Mouse (Mus musculus): ENCODE measurements at regions not wholly inside any gene's neighbourhood (a gene's known extent, or its start where the extent isn't known, plus 50 kb on each side); places are given as distances from the start of the nearest gene placed in this dataset.

DNA sequence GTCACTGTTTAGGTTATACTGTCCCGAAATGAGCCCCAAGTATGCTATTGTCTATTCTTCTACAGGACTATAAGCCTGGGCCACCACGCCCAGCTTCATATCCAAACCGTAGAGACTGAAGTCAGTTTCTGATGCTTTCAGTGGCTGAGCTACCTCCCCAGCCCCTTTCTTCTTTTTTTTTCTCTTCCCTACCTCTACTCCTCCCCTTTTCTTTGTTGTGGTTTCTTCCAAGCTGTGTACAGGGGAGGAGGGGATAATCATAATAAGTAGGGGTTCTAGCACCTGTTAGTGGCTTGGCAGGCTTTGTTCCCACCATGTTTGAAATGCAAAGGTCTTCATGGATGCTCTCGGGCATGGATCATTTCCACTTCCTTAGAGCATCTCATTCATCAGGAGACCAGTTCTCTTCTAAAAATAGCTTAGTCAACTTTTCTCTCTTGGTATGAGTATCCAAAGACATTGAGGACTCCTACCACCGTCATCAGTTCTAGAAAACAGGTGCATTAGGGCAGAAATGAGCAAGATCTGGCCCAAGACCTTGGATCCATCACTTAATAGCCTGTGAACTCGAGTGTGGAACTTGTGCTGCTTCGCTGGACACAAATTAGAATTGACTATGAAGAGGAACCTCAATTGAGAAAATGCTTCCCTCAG lies 1383.5 kb downstream of the Gsdmc2 start:
- WGBS = 86% methylated on average over 7 of the region's 7 CpGs
- Histone ChIP-seq H3K27ac (no peak overlapping the region), H3K4me2 (no peak overlapping the region), H3K4me3 (replicated peaks) (no peak overlapping the region), H3K4me1 (no peaks in the 10 kb centered on the region), H3K9ac (no peak overlapping the region), H3K27me3 (replicated peaks) (no peaks in the 10 kb centered on the region), H3K9me3 (no peaks in the 10 kb centered on the region), H3K36me3 (no peaks in the 10 kb centered on the region)
- no peak for ATAC-seq (ENCODE audit: insufficient read depth, low FRiP score, low read depth)

DNA sequence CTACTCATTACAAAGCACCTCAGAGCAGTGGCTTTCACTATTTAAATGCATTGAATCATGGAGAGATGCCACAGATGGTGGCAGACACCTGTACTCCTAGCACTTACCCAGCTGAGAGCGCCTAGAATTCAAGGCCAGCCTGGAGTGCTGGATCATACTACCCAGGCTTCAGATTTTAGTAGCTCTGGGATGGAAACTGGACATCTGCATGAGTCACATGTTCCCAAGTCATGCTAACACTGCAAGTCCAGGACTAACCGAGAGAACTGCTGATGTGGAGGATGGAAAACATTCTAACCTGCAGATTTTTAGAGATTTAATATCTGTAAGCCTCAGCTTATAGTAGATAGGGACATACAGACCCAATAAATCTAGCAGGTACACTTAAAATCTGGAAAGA lies 1384.3 kb downstream of the Gsdmc2 start:
- H3K4me1 ChIP-seq = no peaks in the 10 kb centered on the region
- H3K9me3 ChIP-seq = no peaks in the 10 kb centered on the region
- H3K36me3 ChIP-seq = no peaks in the 10 kb centered on the region
- WGBS = 79% methylated on average over 2 of the region's 2 CpGs
- no peak overlapping the region for H3K4me3 ChIP-seq (replicated peaks)
- H3K9ac ChIP-seq = no peak overlapping the region
- no peak overlapping the region for H3K4me2 ChIP-seq
- no peaks in the 10 kb centered on the region for H3K27me3 ChIP-seq (replicated peaks)
- H3K27ac ChIP-seq = no peak overlapping the region
- no peak for ATAC-seq (ENCODE audit: insufficient read depth, low FRiP score, low read depth)

DNA sequence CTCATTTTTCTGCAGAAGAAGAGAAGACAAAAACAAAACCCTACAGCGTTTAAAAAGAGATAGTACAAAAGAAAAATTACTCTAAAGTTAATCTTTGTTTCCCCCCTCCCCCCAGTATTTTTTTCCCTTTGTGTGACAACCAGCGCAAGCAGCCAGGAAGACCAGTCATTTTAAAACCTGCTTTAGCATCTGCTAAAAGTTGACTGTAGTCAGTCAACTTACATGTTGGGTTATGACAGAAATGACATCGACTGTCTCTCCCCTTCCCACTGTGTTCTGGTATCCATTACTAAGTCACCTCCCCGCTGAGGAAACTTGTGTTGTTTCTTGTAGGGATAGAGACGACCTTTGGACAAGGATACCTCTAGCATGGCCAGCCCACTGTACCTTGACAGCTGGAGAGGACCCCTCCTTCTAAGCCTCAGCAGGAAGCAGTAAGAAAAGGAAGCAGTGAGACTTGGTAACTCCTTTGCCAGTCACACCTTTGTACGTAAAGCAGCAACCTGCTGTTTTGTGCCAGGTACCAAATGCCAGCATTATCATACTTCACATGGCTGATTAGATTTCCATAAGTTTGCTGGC lies 1384.9 kb downstream of the Gsdmc2 start:
- no peaks in the 10 kb centered on the region for H3K9me3 ChIP-seq
- no peak overlapping the region for H3K4me2 ChIP-seq
- no peak for ATAC-seq (ENCODE audit: insufficient read depth, low FRiP score, low read depth)
- H3K4me3 ChIP-seq (replicated peaks) = no peak overlapping the region
- H3K27ac ChIP-seq = no peak overlapping the region
- 67% methylated on average over 6 of the region's 6 CpGs for WGBS
- H3K4me1 ChIP-seq = no peaks in the 10 kb centered on the region
- H3K9ac ChIP-seq = no peak overlapping the region
- H3K27me3 ChIP-seq (replicated peaks) = no peaks in the 10 kb centered on the region
- H3K36me3 ChIP-seq = no peaks in the 10 kb centered on the region

DNA sequence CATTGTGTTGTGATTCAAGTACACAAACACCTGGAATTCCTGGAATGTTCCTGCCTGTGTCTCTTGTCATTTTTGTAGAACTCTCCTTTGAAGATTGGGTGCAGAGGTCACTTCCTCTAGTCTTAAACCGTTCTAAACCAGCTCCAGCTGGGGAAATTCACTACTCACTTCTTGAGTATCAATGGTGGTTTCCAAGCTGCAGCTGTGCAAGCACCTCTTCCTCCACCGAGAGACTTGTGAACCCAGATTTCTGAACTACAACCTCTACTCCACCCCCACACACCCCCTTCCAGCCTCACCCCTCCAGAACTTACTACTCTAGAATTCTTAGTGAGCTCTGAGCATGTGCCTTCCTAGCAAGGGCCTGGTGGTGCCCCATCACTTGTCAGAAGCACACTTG lies 1387.0 kb downstream of the Gsdmc2 start:
- no peaks in the 10 kb centered on the region for H3K36me3 ChIP-seq
- WGBS = 31% methylated on average over 2 of the region's 2 CpGs
- ATAC-seq (ENCODE audit: insufficient read depth, low FRiP score, low read depth) = no peak

DNA sequence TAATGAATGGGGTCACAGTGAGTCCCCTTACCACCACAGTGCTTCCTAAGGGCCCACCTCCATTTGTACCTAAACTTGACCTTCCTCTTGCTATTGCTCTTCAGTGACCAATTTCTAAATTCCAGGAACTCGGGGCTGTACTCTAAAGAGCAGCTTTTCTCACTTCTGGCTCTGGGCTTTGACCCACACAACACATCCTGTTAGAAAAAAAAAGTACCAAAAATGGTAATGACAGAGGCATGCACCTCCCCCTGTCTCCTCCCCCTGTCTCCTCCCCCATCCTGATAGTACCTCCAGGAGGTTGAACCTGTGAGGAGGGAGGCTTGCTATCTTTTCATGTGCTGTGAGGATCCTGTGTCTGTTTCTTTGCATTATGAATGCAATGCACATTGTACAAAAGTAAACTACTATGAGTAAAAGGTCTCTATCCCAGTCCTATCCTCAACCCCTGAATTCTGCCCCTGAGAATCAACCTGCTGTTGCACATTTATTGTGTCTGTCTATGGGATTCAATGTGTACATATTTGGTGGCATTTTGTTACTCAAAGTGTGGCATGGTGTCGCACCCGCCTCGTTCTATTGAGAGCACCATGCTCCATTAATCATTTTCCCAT lies 1387.8 kb downstream of the Gsdmc2 start:
- no peak overlapping the region for H3K4me2 ChIP-seq
- WGBS = 62% methylated on average over 4 of the region's 4 CpGs
- no peak overlapping the region; the same call in 1 of the 2 replicates for H3K27ac ChIP-seq
- no peaks in the 10 kb centered on the region for H3K27me3 ChIP-seq (replicated peaks)
- ATAC-seq (ENCODE audit: insufficient read depth, low FRiP score, low read depth) = no peak
- no peak overlapping the region for H3K4me3 ChIP-seq (replicated peaks)
- H3K9ac ChIP-seq = no peak overlapping the region
- no peaks in the 10 kb centered on the region for H3K4me1 ChIP-seq
- H3K9me3 ChIP-seq = no peaks in the 10 kb centered on the region
- H3K36me3 ChIP-seq = no peaks in the 10 kb centered on the region

More for the DNA sequence above, 1387.0 kb downstream of the Gsdmc2 start:
- no peak overlapping the region for H3K4me2 ChIP-seq
- no peaks in the 10 kb centered on the region for H3K4me1 ChIP-seq
- H3K27ac ChIP-seq = no peak overlapping the region
- H3K9me3 ChIP-seq = no peaks in the 10 kb centered on the region
- H3K4me3 ChIP-seq (replicated peaks) = no peak overlapping the region
- H3K9ac ChIP-seq = no peak overlapping the region
- H3K27me3 ChIP-seq (replicated peaks) = no peaks in the 10 kb centered on the region

DNA sequence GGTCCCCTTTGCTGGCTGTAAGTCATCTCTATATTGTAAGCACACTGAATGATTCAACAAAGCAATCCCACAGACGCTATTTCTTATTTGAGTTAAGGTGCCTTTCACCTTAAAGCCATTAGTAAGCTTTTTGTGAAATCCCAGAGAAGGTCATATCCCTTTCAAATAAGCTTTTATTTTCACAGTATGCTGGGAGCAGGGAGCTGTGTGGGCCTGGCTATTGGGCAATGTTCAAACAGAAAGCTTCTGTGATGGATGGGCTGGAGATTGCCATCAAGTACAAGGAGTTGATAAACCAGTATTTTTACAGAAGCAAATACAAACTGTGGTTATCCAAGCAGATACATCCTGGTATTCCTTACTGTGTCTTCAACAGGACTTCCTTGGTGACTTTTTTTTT lies 1389.0 kb downstream of the Gsdmc2 start:
- no peaks in the 10 kb centered on the region for H3K36me3 ChIP-seq
- no peak overlapping the region for H3K9ac ChIP-seq
- no peaks in the 10 kb centered on the region for H3K4me1 ChIP-seq
- H3K27ac ChIP-seq = no peak overlapping the region
- H3K4me3 ChIP-seq (replicated peaks) = no peak overlapping the region
- H3K4me2 ChIP-seq = no peak overlapping the region
- H3K27me3 ChIP-seq (replicated peaks) = no peaks in the 10 kb centered on the region
- 37% methylated on average over 1 of the region's 1 CpGs for WGBS
- no peak; the same call in 1 of the 2 replicates for ATAC-seq (ENCODE audit: insufficient read depth, low FRiP score, low read depth)
- no peaks in the 10 kb centered on the region for H3K9me3 ChIP-seq

DNA sequence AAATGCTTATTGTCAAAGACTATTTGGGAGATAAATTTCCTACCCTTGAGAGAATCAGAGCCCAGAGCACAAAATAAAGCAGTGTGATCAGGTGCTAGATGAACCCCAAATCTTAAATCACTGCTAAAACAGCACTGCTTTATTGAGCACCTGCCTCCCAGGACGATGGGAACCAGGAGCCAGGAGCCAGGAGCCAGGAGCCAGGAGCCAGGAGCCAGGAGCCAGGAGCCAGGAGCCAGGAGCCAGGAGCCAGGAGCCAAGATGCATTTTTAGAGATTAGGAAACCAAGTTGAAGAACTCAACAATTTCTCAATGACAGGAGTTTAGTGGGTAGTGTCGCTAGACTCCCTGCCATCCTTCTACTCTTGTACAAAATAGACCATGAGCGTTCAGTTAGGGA lies 1396.9 kb downstream of the Gsdmc2 start:
- Histone ChIP-seq H3K4me2 (no peak overlapping the region), H3K9ac (no peak overlapping the region), H3K4me1 (no peaks in the 10 kb centered on the region), H3K36me3 (no peaks in the 10 kb centered on the region), H3K27ac (no peak overlapping the region), H3K9me3 (no peaks in the 10 kb centered on the region), H3K27me3 (replicated peaks) (no peaks in the 10 kb centered on the region), H3K4me3 (replicated peaks) (no peak overlapping the region)
- 84% methylated on average over 3 of the region's 3 CpGs for WGBS
- ATAC-seq (ENCODE audit: insufficient read depth, low FRiP score, low read depth) = no peak

DNA sequence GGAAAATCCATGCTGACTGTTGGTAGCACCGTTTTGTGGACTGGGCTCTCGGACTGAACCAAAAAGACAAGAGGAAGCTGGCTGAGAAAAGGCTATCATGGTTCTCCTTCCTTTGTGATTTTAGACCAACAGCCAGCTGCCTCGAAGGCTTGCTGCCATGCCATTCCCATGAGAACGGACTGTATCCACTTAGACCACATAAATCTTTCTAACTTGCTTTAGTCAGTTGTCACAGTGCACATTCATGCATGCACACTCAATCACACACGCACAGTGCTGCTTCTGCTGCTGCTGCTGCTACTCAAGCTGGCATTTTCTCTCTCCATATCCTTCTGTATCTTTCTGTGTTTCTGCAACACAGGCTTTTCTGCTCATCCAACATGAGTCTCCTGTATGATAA lies 1405.8 kb downstream of the Gsdmc2 start:
- Histone ChIP-seq H3K9me3 (no peaks in the 10 kb centered on the region), H3K9ac (no peak overlapping the region), H3K4me2 (no peak overlapping the region), H3K36me3 (no peaks in the 10 kb centered on the region), H3K4me1 (no peaks in the 10 kb centered on the region), H3K4me3 (replicated peaks) (no peak overlapping the region), H3K27ac (no peak overlapping the region), H3K27me3 (replicated peaks) (no peaks in the 10 kb centered on the region)
- WGBS = 65% methylated on average over 5 of the region's 5 CpGs
- no peak for ATAC-seq (ENCODE audit: insufficient read depth, low FRiP score, low read depth)

DNA sequence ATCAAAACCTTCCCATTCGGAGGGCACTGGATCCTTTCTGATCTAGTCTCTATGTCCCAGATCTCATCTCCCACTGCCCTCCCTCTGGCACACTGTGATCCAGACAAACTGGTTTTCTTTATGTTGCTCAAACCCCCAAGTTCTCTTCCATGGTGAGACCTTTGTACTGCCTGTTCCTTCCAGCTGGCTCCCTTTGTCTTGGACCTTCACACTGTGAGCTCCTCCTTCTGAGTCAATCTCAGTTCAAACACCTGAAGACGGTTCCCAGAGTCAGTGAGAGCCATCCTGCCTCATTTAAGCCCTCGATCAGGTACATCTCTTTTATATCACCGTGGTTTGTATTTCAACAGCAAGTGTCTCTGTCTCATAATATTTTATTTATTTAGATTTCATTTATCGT lies 1408.3 kb downstream of the Gsdmc2 start:
- Histone ChIP-seq H3K36me3 (no peaks in the 10 kb centered on the region), H3K9me3 (no peaks in the 10 kb centered on the region), H3K4me2 (no peak overlapping the region), H3K27me3 (replicated peaks) (no peaks in the 10 kb centered on the region), H3K9ac (no peak overlapping the region), H3K4me1 (no peaks in the 10 kb centered on the region), H3K27ac (no peak overlapping the region), H3K4me3 (replicated peaks) (no peak overlapping the region)
- ATAC-seq (ENCODE audit: insufficient read depth, low FRiP score, low read depth) = no peak
- WGBS = 81% methylated on average over 5 of the region's 5 CpGs

DNA sequence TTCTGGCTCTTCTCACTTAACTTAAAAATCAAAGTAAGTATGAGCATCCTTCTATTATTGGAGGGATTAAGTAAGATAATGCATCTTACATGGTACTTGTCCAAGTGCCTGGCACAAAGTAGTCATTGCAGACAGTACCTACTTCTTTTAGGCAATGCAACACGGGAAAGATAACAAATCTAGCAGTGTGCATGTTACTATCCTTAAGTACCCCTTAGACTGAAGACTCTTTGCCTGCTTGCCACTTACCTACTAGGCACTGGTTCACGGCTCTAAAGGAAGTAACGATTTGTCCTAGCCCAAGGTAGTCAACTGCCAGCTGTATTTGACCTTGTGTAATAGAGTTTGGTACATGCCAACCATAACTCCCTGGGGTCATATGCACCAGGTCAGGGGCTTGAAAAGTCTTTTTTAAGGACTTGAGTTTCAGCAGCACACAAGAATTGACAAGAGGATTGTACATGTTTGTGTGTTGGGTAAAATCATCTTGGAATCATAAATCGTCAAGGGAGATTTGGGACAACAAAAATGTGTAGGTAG lies 1409.8 kb downstream of the Gsdmc2 start:
- Histone ChIP-seq H3K9ac (no peak overlapping the region), H3K27me3 (replicated peaks) (no peaks in the 10 kb centered on the region), H3K36me3 (no peaks in the 10 kb centered on the region), H3K4me1 (no peaks in the 10 kb centered on the region), H3K9me3 (no peaks in the 10 kb centered on the region), H3K4me3 (replicated peaks) (no peak overlapping the region), H3K27ac (no peak overlapping the region), H3K4me2 (no peak overlapping the region)
- 90% methylated on average over 4 of the region's 4 CpGs for WGBS
- no peak for ATAC-seq (ENCODE audit: insufficient read depth, low FRiP score, low read depth)

DNA sequence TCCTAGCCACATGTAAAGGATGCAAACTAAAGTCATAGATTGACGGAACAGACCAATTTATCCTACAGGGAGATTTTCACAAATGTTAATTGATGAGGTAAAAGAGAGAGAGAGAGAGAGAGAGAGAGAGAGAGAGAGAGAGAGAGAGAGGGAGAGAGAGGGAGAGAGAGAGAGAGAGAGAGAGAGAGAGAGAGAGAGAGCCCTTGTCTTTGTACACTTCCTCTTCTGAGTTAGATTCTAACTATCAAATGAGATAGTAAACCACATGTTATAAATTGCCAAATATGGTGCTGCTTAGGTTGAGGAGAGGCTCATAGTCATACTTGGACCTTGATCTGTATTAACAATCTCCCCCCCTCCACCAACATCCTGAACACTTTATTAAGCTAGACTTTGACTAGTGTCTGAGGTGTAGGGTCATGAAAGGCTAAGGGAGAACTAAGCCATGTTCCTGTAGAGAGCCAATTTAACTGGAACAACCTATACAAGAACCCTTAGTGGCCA lies 1412.2 kb downstream of the Gsdmc2 start:
- no peak for ATAC-seq (ENCODE audit: insufficient read depth, low FRiP score, low read depth)
- H3K9me3 ChIP-seq = no peaks in the 10 kb centered on the region
- WGBS = 96% methylated on average over 1 of the region's 1 CpGs

DNA sequence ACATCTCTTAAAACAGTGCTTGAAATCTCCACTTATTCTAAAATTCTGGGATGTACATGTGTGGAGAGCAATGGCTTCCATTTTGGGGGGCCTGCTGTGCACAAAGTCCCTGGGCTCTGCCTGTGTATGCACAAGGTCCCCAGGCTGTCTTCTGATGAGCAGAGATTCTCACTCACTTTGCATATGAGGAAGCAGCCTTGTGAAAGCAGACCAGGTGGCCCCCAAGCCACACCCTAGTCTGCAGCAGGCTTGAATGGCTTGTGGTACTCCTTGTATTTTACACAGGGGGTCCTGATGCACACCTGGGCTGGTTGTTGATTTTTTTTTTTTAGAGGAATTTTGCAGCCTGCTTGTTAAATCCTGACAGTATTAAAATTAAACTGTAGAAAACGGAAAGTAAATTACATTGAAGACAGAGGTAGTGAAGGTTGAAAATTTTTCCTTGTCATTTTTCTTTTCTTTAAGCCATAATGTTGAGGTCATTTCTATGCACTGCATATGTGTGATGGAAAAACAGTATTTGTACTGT lies 1413.8 kb downstream of the Gsdmc2 start:
- H3K27me3 ChIP-seq (replicated peaks) = no peaks in the 10 kb centered on the region
- H3K9me3 ChIP-seq = no peaks in the 10 kb centered on the region
- no peak overlapping the region for H3K4me2 ChIP-seq
- no peak overlapping the region for H3K9ac ChIP-seq
- no peak for ATAC-seq (ENCODE audit: insufficient read depth, low FRiP score, low read depth)
- no peaks in the 10 kb centered on the region for H3K36me3 ChIP-seq
- H3K27ac ChIP-seq = no peak overlapping the region
- H3K4me1 ChIP-seq = no peaks in the 10 kb centered on the region
- no peak overlapping the region for H3K4me3 ChIP-seq (replicated peaks)
- 82% methylated on average over 1 of the region's 1 CpGs for WGBS

More for the DNA sequence above, 1412.2 kb downstream of the Gsdmc2 start:
- no peak overlapping the region for H3K27ac ChIP-seq
- no peak overlapping the region for H3K9ac ChIP-seq
- no peak overlapping the region for H3K4me2 ChIP-seq
- H3K27me3 ChIP-seq (replicated peaks) = no peaks in the 10 kb centered on the region
- H3K4me1 ChIP-seq = no peaks in the 10 kb centered on the region
- H3K4me3 ChIP-seq (replicated peaks) = no peak overlapping the region
- no peaks in the 10 kb centered on the region for H3K36me3 ChIP-seq
